ENCODE assay signal across 8 mouse cellular contexts in the genomic region with DNA sequence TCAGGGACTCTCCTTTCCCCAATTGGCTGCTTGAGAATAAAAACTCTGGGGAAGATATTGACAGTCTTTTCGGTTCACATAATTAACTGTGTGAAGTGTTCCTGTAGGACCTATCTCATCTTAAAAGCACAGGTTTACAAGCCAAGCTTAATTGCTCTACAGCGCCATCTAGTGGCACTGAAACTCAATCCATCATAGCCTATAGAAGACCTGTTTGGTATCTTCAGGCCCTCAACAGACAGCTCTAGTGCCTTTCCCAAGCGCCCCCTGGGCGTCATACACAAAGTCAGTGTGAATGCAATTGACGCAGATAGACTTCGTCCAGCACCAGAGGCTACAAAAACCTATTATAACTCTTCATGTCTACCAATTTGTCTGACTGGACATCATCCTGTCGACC.
DNase-seq lines count a peak whose midpoint lies in the region; ATAC-seq and TF ChIP-seq lines count a peak whose summit lies in the region.

No protein-coding gene starts in this region.

- no peaks in the 10 kb centered on the region for H3K79me2 ChIP-seq in MEL (ENCODE audit: control insufficient read depth, insufficient read depth, low read length, poor library complexity)

- H3K36me3 ChIP-seq in MEL (ENCODE audit: control insufficient read depth in 1 of 2, insufficient read depth in 2 of 2, low read length in 2 of 2): no peaks in the 10 kb centered on the region
- no peaks in the 10 kb centered on the region for H3K36me3 ChIP-seq in embryonic facial prominence, embryonic 11.5 days (replicated peaks; ENCODE audit: control insufficient read depth, insufficient read depth, low read depth, low read length)

- intact Hi-C loops in heart, postnatal 10 days (cut with DNase I): loop anchor here (2.0 to 10.0 kb wide), 3 partner anchors 158 to 835 kb away; no protein-coding TSS in a partner anchor

- no peak overlapping the region for H3K9ac ChIP-seq in MEL (ENCODE audit: control insufficient read depth, low read depth, low read length, poor library complexity, severe bottlenecking)
- no peak overlapping the region for H3K9ac ChIP-seq in embryonic facial prominence, embryonic 11.5 days (replicated peaks; ENCODE audit: low read length)

- TF ChIP-seq POLR2A in MEL (IDR thresholded peaks at IDR 0.05; ENCODE audit: control insufficient read depth in 1 of 2, insufficient read depth in 1 of 2, low read depth in 1 of 2, low read length in 2 of 2, poor library complexity in 1 of 2): no peak

- H3K27ac ChIP-seq in MEL (ENCODE audit: control insufficient read depth, low read depth, low read length): no peak overlapping the region
- no peak overlapping the region for H3K27ac ChIP-seq in embryonic facial prominence, embryonic 11.5 days (replicated peaks; ENCODE audit: low read depth, low read length)

- no peaks in the 10 kb centered on the region for H3K9me3 ChIP-seq in MEL (replicated peaks; ENCODE audit: insufficient read depth, low read length)
- H3K9me3 ChIP-seq in embryonic facial prominence, embryonic 11.5 days (replicated peaks; ENCODE audit: control insufficient read depth, low read length): no peaks in the 10 kb centered on the region

- peak; percentile 79 for DNase-seq in MEL (ENCODE audit: low read depth, low spot score)
- peak; percentile 70 to 83 for DNase-seq in adrenal gland, postnatal 36 days
- DNase-seq in embryonic facial prominence, embryonic 11.5 days (ENCODE audit: low spot score): peak; percentile 88
- DNase-seq in heart, postnatal 10 days: peak; percentile 74 to 82
- DNase-seq in layer of hippocampus, adult 9-11 months: peak; percentile 26
- DNase-seq in lung, postnatal 25 days (ENCODE audit: low spot score): peak; percentile 64
- peak; percentile 48 to 76 for DNase-seq in right cerebral cortex, postnatal 10 days (ENCODE audit: low spot score in 2 of 2)
- DNase-seq in yolk sac, embryonic 10.5 days (ENCODE audit: low spot score): peak; percentile 55

- H3K4me1 ChIP-seq in MEL (ENCODE audit: control insufficient read depth in 1 of 2, insufficient read depth in 2 of 2, low read length in 2 of 2): no peaks in the 10 kb centered on the region
- no peaks in the 10 kb centered on the region for H3K4me1 ChIP-seq in embryonic facial prominence, embryonic 11.5 days (ENCODE audit: control insufficient read depth, insufficient read depth, low read length)

- no peak for ATAC-seq in embryonic facial prominence, embryonic 11.5 days (replicated peaks; ENCODE audit: insufficient number of reproducible peaks, low FRiP score, low TSS enrichment, low read depth)

- WGBS in embryonic facial prominence, embryonic 11.5 days: 38% methylated on average over 7 of the region's 7 CpGs

- TF ChIP-seq EP300 in MEL (IDR thresholded peaks at IDR 0.05; ENCODE audit: low read depth in 1 of 2, low read length in 2 of 2): no peak

- no peak overlapping the region for H3K4me2 ChIP-seq in embryonic facial prominence, embryonic 11.5 days (ENCODE audit: low read depth, low read length)

- TF ChIP-seq RAD21 in MEL (IDR thresholded peaks at IDR 0.05; ENCODE audit: low read depth, low read length): peak; percentile 59

- no peaks in the 10 kb centered on the region for H3K27me3 ChIP-seq in MEL (ENCODE audit: control insufficient read depth in 1 of 2, insufficient read depth in 2 of 2, low read length in 2 of 2)
- H3K27me3 ChIP-seq in embryonic facial prominence, embryonic 11.5 days (ENCODE audit: control insufficient read depth, insufficient read depth, low read length): no peaks in the 10 kb centered on the region

- TF ChIP-seq CTCF in MEL (IDR thresholded peaks at IDR 0.05 in 2 of 3, conservative IDR thresholded peaks at IDR 0.05 in 1 of 3; ENCODE audit: control insufficient read depth in 1 of 3, insufficient read depth in 1 of 3, low read depth in 2 of 3, low read length in 3 of 3, poor library complexity in 1 of 3, severe bottlenecking in 1 of 3): peak; percentile 34 to 76 (median 72)

- no peak overlapping the region for H3K4me3 ChIP-seq in MEL (ENCODE audit: control insufficient read depth in 1 of 2, insufficient read depth in 1 of 2, low read depth in 2 of 2, low read length in 2 of 2)
- H3K4me3 ChIP-seq in embryonic facial prominence, embryonic 11.5 days (ENCODE audit: low read depth, low read length): no peak overlapping the region

TF ChIP-seq in MEL, 35 proteins besides CTCF, POLR2A, EP300 and RAD21:
- TF ChIP-seq GABPA (IDR thresholded peaks at IDR 0.05; ENCODE audit: low read depth, low read length) (no peak), SMC3 (IDR thresholded peaks at IDR 0.05; ENCODE audit: low read depth, low read length) (peak; percentile 70), POLR2AphosphoS2 (IDR thresholded peaks at IDR 0.05; ENCODE audit: low read length) (no peak), ZC3H11A (IDR thresholded peaks at IDR 0.05; ENCODE audit: low read depth, low read length) (peak; percentile 45)

Comparison
In these comparisons a context has a peak if more than half of its experiments do, and no peak if none do; other contexts are left out.
1. DNase-seq: peak in every context shown above with its lines; median percentile 88 in embryonic facial prominence, embryonic 11.5 days; 79 in MEL; 78 in heart, postnatal 10 days; 76 in adrenal gland, postnatal 36 days; 64 in lung, postnatal 25 days; 62 in right cerebral cortex, postnatal 10 days; 55 in yolk sac, embryonic 10.5 days; 26 in layer of hippocampus, adult 9-11 months.